ENCODE assay signal across 11 mouse cellular contexts in genomic region chr7:98418031-98418805, GRCm38 (mm10). TPM values are rescaled to one million over a fixed set of nuclear protein-coding genes. Genes with fewer than 3 reads are reported as not detected.
DNase-seq lines count a peak whose midpoint lies in the region; ATAC-seq lines count a peak whose summit lies in the region.
"Had no signal": no experiment of that assay in that cellular context is flagged by ENCODE, and none has a peak within 500 bp of the region (broad histone marks: within the 10 kb centered on the region; RNA-seq: fewer than 3 reads in every experiment).

No protein-coding gene starts in this region.

- H3K4me1 ChIP-seq in hindbrain, embryonic 14.5 days (replicated peaks; ENCODE audit: control insufficient read depth, insufficient read depth, low read length): peaks cover 10% of the 10 kb centered on the region; the same call in 1 of the 2 replicates
- peaks cover 15% of the 10 kb centered on the region for H3K4me1 ChIP-seq in hindbrain, embryonic 13.5 days (replicated peaks)
- H3K4me1 ChIP-seq in neural tube, embryonic 15.5 days: peaks cover 8% of the 10 kb centered on the region; the same call in 1 of the 2 replicates

- no peaks in the 10 kb centered on the region for H3K36me3 ChIP-seq in hindbrain, embryonic 14.5 days (replicated peaks; ENCODE audit: control insufficient read depth, insufficient read depth)
- H3K36me3 ChIP-seq in hindbrain, embryonic 13.5 days: no peaks in the 10 kb centered on the region
- H3K36me3 ChIP-seq in neural tube, embryonic 15.5 days: no peaks in the 10 kb centered on the region
- H3K36me3 ChIP-seq: liver, embryonic 15.5 days had no signal

- no peak overlapping the region for H3K9ac ChIP-seq in hindbrain, embryonic 14.5 days
- H3K9ac ChIP-seq in hindbrain, embryonic 13.5 days: no peak overlapping the region
- no peak overlapping the region for H3K9ac ChIP-seq in neural tube, embryonic 15.5 days (replicated peaks)
- H3K9ac ChIP-seq: liver, embryonic 15.5 days had no signal

- no peaks in the 10 kb centered on the region for H3K27me3 ChIP-seq in hindbrain, embryonic 14.5 days (ENCODE audit: control insufficient read depth, insufficient read depth, low read length)
- H3K27me3 ChIP-seq in hindbrain, embryonic 13.5 days: no peaks in the 10 kb centered on the region
- no peaks in the 10 kb centered on the region for H3K27me3 ChIP-seq in neural tube, embryonic 15.5 days (replicated peaks)
- H3K27me3 ChIP-seq: liver, embryonic 15.5 days had no signal

- no peaks in the 10 kb centered on the region for H3K9me3 ChIP-seq in hindbrain, embryonic 14.5 days (ENCODE audit: control insufficient read depth, low read length)
- H3K9me3 ChIP-seq in hindbrain, embryonic 13.5 days: no peaks in the 10 kb centered on the region
- no peaks in the 10 kb centered on the region for H3K9me3 ChIP-seq in neural tube, embryonic 15.5 days (replicated peaks)
- H3K9me3 ChIP-seq: liver, embryonic 15.5 days had no signal

- H3K27ac ChIP-seq in hindbrain, embryonic 14.5 days: peak overlapping the region; percentile 26; the same call in 1 of the 2 replicates
- H3K27ac ChIP-seq in hindbrain, embryonic 13.5 days: no peak overlapping the region
- H3K27ac ChIP-seq in neural tube, embryonic 15.5 days (replicated peaks): 0 out of 2 replicates have a peak overlapping the region, but pooled peaks have one; percentile 9
- H3K27ac ChIP-seq: liver, embryonic 15.5 days had no signal

- H3K4me3 ChIP-seq in hindbrain, embryonic 14.5 days (replicated peaks; ENCODE audit: low read length): no peak overlapping the region
- no peak overlapping the region for H3K4me3 ChIP-seq in hindbrain, embryonic 13.5 days
- no peak overlapping the region for H3K4me3 ChIP-seq in neural tube, embryonic 15.5 days (replicated peaks)
- H3K4me3 ChIP-seq: liver, embryonic 15.5 days had no signal

- 71% methylated on average over 17 of the region's 17 CpGs for WGBS in hindbrain, embryonic 14.5 days
- 78% methylated on average over 17 of the region's 17 CpGs for WGBS in hindbrain, embryonic 13.5 days
- WGBS in neural tube, embryonic 15.5 days: 71% methylated on average over 17 of the region's 17 CpGs

- no peak for DNase-seq in hindbrain, embryonic 14.5 days (ENCODE audit: low spot score)
- no peak for DNase-seq in neural tube, embryonic 10.5 days (ENCODE audit: extremely low spot score, low spot score)
- DNase-seq in left cerebral cortex, adult 9 months (ENCODE audit: low spot score in 2 of 2): peak; percentile 32 to 67
- DNase-seq in urinary bladder, adult 18-20 months (ENCODE audit: low spot score in 2 of 2): no peak
- DNase-seq in thymus, postnatal 36 days: no peak
- no peak for DNase-seq in embryo, embryonic 10 days (ENCODE audit: low spot score)
- DNase-seq: adrenal gland, postnatal 10 days had no signal

- H3K4me2 ChIP-seq in hindbrain, embryonic 14.5 days (replicated peaks): no peak overlapping the region
- no peak overlapping the region for H3K4me2 ChIP-seq in hindbrain, embryonic 13.5 days
- H3K4me2 ChIP-seq in neural tube, embryonic 15.5 days: no peak overlapping the region
- H3K4me2 ChIP-seq: liver, embryonic 15.5 days had no signal

- ATAC-seq in hindbrain, embryonic 14.5 days (ENCODE audit: low FRiP score): no peak
- no peak for ATAC-seq in hindbrain, embryonic 13.5 days (ENCODE audit: low FRiP score)
- no peak for ATAC-seq in neural tube, embryonic 15.5 days (ENCODE audit: low FRiP score)

RNA-seq across cellular contexts. Expression of gene Gucy2d, which starts 22.0 kb away (rescaled TPM):
- 0.19 and 0.39 TPM in 2 replicates for polyA plus RNA-seq in hindbrain, embryonic 14.5 days (2014; fragmentation: Nextera tagmentation; extraction: Ambion mirVana)
- polyA plus RNA-seq in hindbrain, embryonic 13.5 days (2015; fragmentation: Nextera tagmentation; extraction: Ambion mirVana): 0.10 TPM in 1 of 2 replicates, not detected in the other
- polyA plus RNA-seq in neural tube, embryonic 15.5 days (2015; fragmentation: Nextera tagmentation; extraction: Ambion mirVana): 0.28 and 0.37 TPM in 2 replicates
- polyA plus RNA-seq: liver, embryonic 15.5 days; stomach, embryonic 14.5 days had no signal

RNA-seq across cellular contexts. Expression of gene Tsku, which starts 57.1 kb away (rescaled TPM):
- polyA plus RNA-seq in hindbrain, embryonic 14.5 days (2014; fragmentation: Nextera tagmentation; extraction: Ambion mirVana): 9.5 and 11.7 TPM in 2 replicates
- 9.1 and 10.3 TPM in 2 replicates for polyA plus RNA-seq in hindbrain, embryonic 13.5 days (2015; fragmentation: Nextera tagmentation; extraction: Ambion mirVana)
- polyA plus RNA-seq in neural tube, embryonic 15.5 days (2015; fragmentation: Nextera tagmentation; extraction: Ambion mirVana): 6.3 and 7.1 TPM in 2 replicates

Comparison
In these comparisons a context has a peak if more than half of its experiments do, and no peak if none do; other contexts are left out.
1. DNase-seq: peak in left cerebral cortex, adult 9 months (2 of 2); none in hindbrain, embryonic 14.5 days (single experiment), neural tube, embryonic 10.5 days (single experiment), urinary bladder, adult 18-20 months (0 of 2), thymus, postnatal 36 days (0 of 2) and embryo, embryonic 10 days (single experiment).